Mouse (Mus musculus): ENCODE results near the gene Tmem121b.
A peak's percentile ranks its signal among the peaks of the same experiment; 100 is the strongest.

The Tmem121b gene

GRCm38 (mm10) chr6:120492499-120493373 lies 871 bp downstream of the Tmem121b start:
- DNase-seq (ENCODE audit: low spot score in 2 of 2): no peak

GRCm38 (mm10) chr6:120491862-120492498 lies 1.6 kb downstream of the Tmem121b start:
- DNase-seq (ENCODE audit: low spot score in 2 of 2): no peak

GRCm38 (mm10) chr6:120491064-120491463 lies 2.5 kb downstream of the Tmem121b start:
- DNase-seq (ENCODE audit: low spot score in 2 of 2): no peak

- no peak for DNase-seq (ENCODE audit: low spot score in 2 of 2)
Measured at GRCm38 (mm10) chr6:120489461-120489860, 4.1 kb downstream of the Tmem121b start.

DNA sequence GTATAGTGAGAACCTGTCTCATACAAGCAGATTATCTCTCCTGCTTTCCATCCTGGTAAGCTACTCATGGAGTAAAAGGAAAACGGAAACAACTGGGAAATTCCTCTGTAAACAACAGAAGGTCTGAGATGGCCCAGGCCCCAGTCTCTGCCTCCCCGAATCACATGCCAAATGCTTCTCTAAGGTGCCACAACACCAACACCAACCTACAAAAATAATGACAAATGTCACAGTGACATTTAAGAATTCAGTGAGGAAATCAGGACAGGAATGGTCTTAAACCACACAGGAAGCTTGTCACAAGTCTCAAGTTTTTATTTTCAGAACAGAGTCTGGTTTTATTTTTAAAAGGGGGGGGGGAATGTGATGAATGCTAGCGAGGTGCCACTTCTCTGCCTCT lies 5.0 kb downstream of the Tmem121b start:
- DNase-seq (ENCODE audit: low spot score in 2 of 2): no peak

DNA sequence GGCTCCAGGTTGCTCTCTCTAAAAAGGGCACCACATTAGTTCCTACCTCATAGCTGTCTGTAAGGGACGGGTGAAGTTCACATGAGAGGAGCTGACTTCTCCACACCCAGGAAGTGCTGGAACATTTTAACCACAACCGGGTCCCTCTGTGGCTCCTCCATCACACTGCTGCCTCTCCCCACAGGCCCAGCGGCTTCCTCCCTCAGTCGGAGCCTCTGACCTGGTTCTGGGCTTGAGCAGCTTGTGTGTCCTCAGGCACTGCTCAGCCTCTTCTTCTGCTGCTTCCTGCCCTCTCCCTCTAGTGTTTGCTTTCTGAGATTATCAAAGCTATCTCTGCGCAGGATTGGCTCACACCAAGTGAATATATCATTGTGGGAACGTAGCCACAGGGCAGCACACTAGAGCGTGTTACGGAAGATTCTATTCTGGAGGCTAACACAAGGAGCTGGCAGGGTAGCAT lies 7.5 kb downstream of the Tmem121b start:
- DNase-seq (ENCODE audit: low spot score in 2 of 2): no peak

DNA sequence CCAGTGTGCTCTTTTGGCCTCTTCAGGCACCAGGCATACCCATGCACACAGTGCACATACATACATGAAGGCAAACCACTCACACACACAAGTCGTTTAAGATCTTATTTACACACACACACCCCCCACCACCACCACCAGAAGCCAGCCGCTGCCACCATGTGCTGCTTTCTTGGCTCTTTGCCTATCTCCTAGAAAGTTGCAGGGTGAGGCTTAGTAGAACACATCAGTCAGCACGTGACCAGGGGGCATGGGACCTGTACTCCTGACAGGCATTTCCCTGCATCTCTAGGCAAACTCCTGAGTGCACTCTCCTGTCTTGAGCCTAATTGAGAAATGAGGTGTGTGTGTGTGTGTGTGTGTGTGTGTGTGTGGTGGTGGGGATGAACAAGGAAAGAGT lies 8.6 kb downstream of the Tmem121b start:
- no peak for DNase-seq (ENCODE audit: low spot score in 2 of 2)

DNA sequence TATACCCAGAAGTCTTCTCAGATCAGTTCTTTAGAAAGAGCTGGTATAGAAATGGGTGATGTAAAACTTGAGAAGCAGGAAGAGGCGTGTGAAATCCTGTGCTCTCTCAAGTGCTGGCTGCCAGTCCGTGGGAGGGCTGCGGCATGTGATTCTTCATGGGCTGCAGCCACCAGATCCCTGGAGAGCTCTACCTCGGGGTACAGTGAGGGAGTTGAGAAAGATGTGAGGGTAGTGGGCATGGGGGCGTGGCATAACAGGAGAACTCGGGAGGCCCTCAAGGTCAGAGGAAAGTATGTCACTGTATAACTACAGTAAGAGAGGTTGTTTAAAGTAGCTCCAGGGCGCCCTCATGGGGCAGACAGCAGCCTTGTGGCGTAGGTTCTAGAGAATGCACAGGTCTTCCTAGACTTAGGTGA lies 10.4 kb downstream of the Tmem121b start:
- DNase-seq (ENCODE audit: low spot score in 2 of 2): peak; percentile 72 to 85

- DNase-seq (ENCODE audit: low spot score in 2 of 2): no peak
Measured at GRCm38 (mm10) chr6:120482756-120483155, 10.9 kb downstream of the Tmem121b start.

DNA sequence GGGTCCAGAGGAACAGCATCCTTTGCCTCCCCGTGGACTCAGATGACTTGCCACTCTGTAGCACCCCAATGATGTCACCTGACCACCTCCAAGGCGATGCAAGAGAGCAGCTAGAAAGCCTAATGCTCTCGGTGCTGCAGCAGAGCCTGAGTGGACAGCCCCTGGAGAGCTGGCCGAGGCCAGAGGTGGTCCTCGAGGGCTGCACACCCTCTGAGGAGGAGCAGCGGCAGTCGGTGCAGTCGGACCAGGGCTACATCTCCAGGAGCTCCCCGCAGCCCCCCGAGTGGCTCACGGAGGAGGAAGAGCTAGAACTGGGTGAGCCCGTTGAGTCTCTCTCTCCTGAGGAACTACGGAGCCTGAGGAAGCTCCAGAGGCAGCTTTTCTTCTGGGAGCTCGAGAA lies 11.6 kb downstream of the Tmem121b start:
- no peak for DNase-seq (ENCODE audit: low spot score in 2 of 2)

- DNase-seq (ENCODE audit: low spot score in 2 of 2): no peak
Measured at GRCm38 (mm10) chr6:120481538-120481937, 12.1 kb downstream of the Tmem121b start.

- peak in 1 of 2 experiments; percentile 81 for DNase-seq (ENCODE audit: low spot score in 2 of 2)
Measured at GRCm38 (mm10) chr6:120480361-120480760, 13.2 kb downstream of the Tmem121b start.

DNA sequence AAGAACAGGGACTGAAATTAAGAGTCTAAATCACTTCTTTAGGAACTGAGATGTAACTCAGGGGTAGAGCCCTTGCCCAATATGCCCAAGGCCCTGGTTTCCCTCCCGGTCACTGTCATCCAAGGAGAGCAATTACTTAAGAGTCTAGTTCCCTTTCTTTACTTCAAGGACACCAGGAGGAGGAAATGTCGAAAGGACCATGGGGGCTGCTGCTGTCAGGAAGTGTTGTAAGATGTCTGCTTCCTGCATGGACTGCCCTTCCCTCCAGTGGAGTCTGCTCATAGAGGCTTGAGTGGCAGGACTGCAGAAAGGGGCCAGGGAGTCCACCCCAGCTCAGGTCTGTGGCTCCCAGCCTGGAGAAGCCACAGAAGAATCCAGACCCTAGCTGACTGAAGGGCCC lies 14.3 kb downstream of the Tmem121b start:
- no peak for DNase-seq (ENCODE audit: low spot score in 2 of 2)

GRCm38 (mm10) chr6:120475288-120475687 lies 18.3 kb downstream of the Tmem121b start:
- no peak for DNase-seq (ENCODE audit: low spot score in 2 of 2)

- no peak for DNase-seq (ENCODE audit: low spot score in 2 of 2)
Measured at GRCm38 (mm10) chr6:120473427-120473826, 20.2 kb downstream of the Tmem121b start.

GRCm38 (mm10) chr6:120472455-120473140 lies 21.0 kb downstream of the Tmem121b start:
- no peak for DNase-seq (ENCODE audit: low spot score in 2 of 2)

DNA sequence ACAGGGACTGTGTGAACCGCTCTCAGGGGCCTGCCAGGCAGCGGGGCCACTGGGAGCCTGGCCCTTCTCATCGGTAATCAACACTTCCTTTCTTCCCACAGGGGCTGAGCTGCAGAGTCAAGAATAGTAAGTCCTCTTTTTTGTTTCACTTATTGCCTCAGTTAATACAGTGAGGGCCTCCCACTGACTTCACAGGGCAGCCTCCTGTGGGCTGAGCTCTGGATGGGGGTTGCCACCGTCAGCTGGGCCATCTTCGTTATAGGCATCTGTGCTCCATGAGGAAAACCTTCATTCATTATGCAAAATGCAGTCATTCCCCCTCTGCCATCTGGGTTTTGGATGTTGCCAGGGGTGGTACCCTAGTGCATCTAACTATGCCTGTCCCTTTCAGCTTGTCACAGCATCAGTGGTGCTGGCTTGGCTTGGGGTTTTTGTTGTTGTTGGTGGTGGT lies 21.6 kb downstream of the Tmem121b start:
- no peak for DNase-seq (ENCODE audit: low spot score in 2 of 2)

GRCm38 (mm10) chr6:120470666-120471065 lies 22.9 kb downstream of the Tmem121b start:
- no peak for DNase-seq (ENCODE audit: low spot score in 2 of 2)

GRCm38 (mm10) chr6:120469770-120470169 lies 23.8 kb downstream of the Tmem121b start:
- DNase-seq (ENCODE audit: low spot score in 2 of 2): no peak

DNA sequence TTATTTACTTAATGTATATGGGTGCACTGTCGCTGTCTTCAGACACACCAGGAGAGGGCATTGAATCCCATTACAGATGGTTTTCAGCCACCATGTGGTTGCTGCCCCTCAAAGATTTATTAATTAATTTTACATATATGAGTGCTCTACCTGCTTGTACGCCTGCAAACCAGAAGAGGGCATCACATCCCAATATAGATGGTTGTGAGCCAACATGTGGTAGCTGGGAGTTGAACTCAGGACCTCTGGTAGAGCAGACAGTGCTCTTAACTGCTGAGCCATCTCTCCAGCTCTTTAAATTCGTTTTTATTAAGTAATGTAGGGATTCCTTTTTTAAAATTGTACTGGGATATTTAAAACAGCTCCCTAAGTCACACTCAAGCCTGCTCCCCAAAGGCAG lies 24.3 kb downstream of the Tmem121b start:
- no peak for DNase-seq (ENCODE audit: low spot score in 2 of 2)

DNA sequence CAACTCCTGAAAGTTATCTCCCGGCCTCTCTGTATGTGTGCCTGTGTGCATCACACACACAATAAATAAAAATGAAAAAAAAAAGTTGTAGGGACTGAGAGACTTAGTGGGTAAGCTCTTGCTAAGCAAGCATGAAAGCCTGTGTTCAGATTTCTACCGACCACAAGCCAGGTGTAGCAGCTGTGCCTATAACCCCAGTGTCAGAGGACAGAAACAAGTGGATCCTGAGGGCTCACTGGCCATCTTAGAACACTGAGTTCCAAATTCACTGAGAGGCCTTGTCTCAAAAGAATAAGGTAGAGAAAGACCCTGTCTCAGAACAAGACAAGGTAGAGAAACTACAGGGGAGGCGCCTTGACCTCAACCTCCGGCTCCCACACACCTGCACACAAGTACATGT lies 25.3 kb downstream of the Tmem121b start:
- no peak for DNase-seq (ENCODE audit: low spot score in 2 of 2)

- DNase-seq (ENCODE audit: low spot score in 2 of 2): no peak
Measured at GRCm38 (mm10) chr6:120466609-120467329, 26.8 kb downstream of the Tmem121b start.

Measured in left cerebral cortex, adult 9 months (tissue).